Comparison of ENCODE assay signal across 9 mouse cellular contexts in genomic region chr19:45113791-45114460, GRCm38 (mm10). TPM values are rescaled to one million over a fixed set of nuclear protein-coding genes. Genes with fewer than 3 reads are reported as not detected.
A peak's percentile ranks its signal among the peaks of the same experiment; 100 is the strongest.
DNase-seq lines count a peak whose midpoint lies in the region; ATAC-seq and TF ChIP-seq lines count a peak whose summit lies in the region.
"Had no signal": no experiment of that assay in that cellular context is flagged by ENCODE, and none has a peak within 500 bp of the region (broad histone marks: within the 10 kb centered on the region; RNA-seq: fewer than 3 reads in every experiment).

No protein-coding gene starts in this region.

- ATAC-seq in hindbrain, postnatal 0 days: no peak

- H3K4me1 ChIP-seq in hindbrain, embryonic 10.5 days (replicated peaks): peaks cover 34% of the 10 kb centered on the region
- H3K4me1 ChIP-seq in hindbrain, postnatal 0 days (ENCODE audit: insufficient read depth, low read length): no peaks in the 10 kb centered on the region
- H3K4me1 ChIP-seq in embryonic facial prominence, embryonic 10.5 days: peaks cover 32% of the 10 kb centered on the region

- no peak for TF ChIP-seq CTCF in hindbrain, postnatal 0 days (IDR thresholded peaks at IDR 0.05; ENCODE audit: low read depth)
- TF ChIP-seq CTCF in layer of hippocampus, adult 2 months (conservative IDR thresholded peaks at IDR 0.05): no peak

- peak overlapping the region; percentile 88 for H3K27ac ChIP-seq in hindbrain, embryonic 10.5 days
- H3K27ac ChIP-seq in hindbrain, postnatal 0 days: no peak overlapping the region
- peak overlapping the region; percentile 84 for H3K27ac ChIP-seq in embryonic facial prominence, embryonic 10.5 days (replicated peaks)
- no peak overlapping the region for H3K27ac ChIP-seq in layer of hippocampus, adult 2 months

- peak overlapping the region; percentile 38 for H3K4me3 ChIP-seq in hindbrain, embryonic 10.5 days
- no peak overlapping the region for H3K4me3 ChIP-seq in hindbrain, postnatal 0 days (ENCODE audit: low read length)
- peak overlapping the region; percentile 40 for H3K4me3 ChIP-seq in embryonic facial prominence, embryonic 10.5 days
- H3K4me3 ChIP-seq in layer of hippocampus, adult 2 months: no peak overlapping the region

- no peak overlapping the region for H3K9ac ChIP-seq in hindbrain, postnatal 0 days (replicated peaks; ENCODE audit: low read length)

- H3K4me2 ChIP-seq in hindbrain, postnatal 0 days (ENCODE audit: low read depth, low read length): no peak overlapping the region

- 2% methylated on average over 18 of the region's 18 CpGs for WGBS in hindbrain, embryonic 10.5 days
- WGBS in hindbrain, postnatal 0 days: 4% methylated on average over 18 of the region's 18 CpGs
- WGBS in embryonic facial prominence, embryonic 10.5 days: under 1% methylated on average over 18 of the region's 18 CpGs

- peaks cover 88% of the 10 kb centered on the region for H3K27me3 ChIP-seq in hindbrain, embryonic 10.5 days (ENCODE audit: insufficient read depth, poor library complexity, severe bottlenecking)
- 0 out of 2 replicates have a peak, but pooled peaks cover under 1% of the 10 kb centered on the region for H3K27me3 ChIP-seq in hindbrain, postnatal 0 days (ENCODE audit: insufficient read depth, low read length)
- peaks cover 84% of the 10 kb centered on the region for H3K27me3 ChIP-seq in embryonic facial prominence, embryonic 10.5 days (replicated peaks; ENCODE audit: low read depth, poor library complexity, severe bottlenecking)

- H3K9me3 ChIP-seq in hindbrain, embryonic 10.5 days: no peaks in the 10 kb centered on the region
- H3K9me3 ChIP-seq in hindbrain, postnatal 0 days (ENCODE audit: low read length): no peaks in the 10 kb centered on the region
- H3K9me3 ChIP-seq in embryonic facial prominence, embryonic 10.5 days: no peaks in the 10 kb centered on the region

- no peaks in the 10 kb centered on the region for H3K36me3 ChIP-seq in hindbrain, embryonic 10.5 days
- no peaks in the 10 kb centered on the region for H3K36me3 ChIP-seq in hindbrain, postnatal 0 days (ENCODE audit: insufficient read depth, low read length)
- H3K36me3 ChIP-seq in embryonic facial prominence, embryonic 10.5 days (replicated peaks): no peaks in the 10 kb centered on the region

- DNase-seq in hindbrain, embryonic 10.5 days (ENCODE audit: low spot score): peak; percentile 74
- no peak for DNase-seq in hindbrain, postnatal 0 days (ENCODE audit: low spot score)
- peak; percentile 77 for DNase-seq in embryonic facial prominence, embryonic 10.5 days (ENCODE audit: low spot score)
- peak; percentile 25 to 32 for DNase-seq in kidney, postnatal 36 days
- peak; percentile 22 for DNase-seq in retina, adult 2 months (ENCODE audit: low read depth, low spot score)
- no peak for DNase-seq in urinary bladder, postnatal 25 days (ENCODE audit: low spot score)
- no peak for DNase-seq in layer of hippocampus, adult 2 months (ENCODE audit: low spot score in 2 of 2)
- no peak for DNase-seq in layer of hippocampus, postnatal 36 days
- DNase-seq: gastrocnemius, postnatal 10 days had no signal

RNA-seq across cellular contexts. Expression of gene Tlx1, which starts 36.6 kb away (rescaled TPM):
- polyA plus RNA-seq in hindbrain, embryonic 10.5 days (2016; fragmentation: Nextera tagmentation; extraction: Ambion mirVana): 1.5 and 7.4 TPM in 2 replicates
- 0.61 and 1.2 TPM in 2 replicates for total RNA-seq in hindbrain, postnatal 0 days (2014; rRNA removed)
- polyA plus RNA-seq in hindbrain, postnatal 0 days (2015; fragmentation: Nextera tagmentation; extraction: Ambion mirVana): 0.61 and 0.93 TPM in 2 replicates
- polyA plus RNA-seq in embryonic facial prominence, embryonic 10.5 days (2016; fragmentation: Nextera tagmentation; extraction: Ambion mirVana): 3.1 and 3.3 TPM in 2 replicates
- not detected for total RNA-seq in layer of hippocampus, adult 2 months (2021)
- total RNA-seq in layer of hippocampus, postnatal 36 days (2021): not detected

RNA-seq across cellular contexts. Expression of gene Kazald1, which starts 38.9 kb away (rescaled TPM):
- polyA plus RNA-seq in hindbrain, embryonic 10.5 days (2016; fragmentation: Nextera tagmentation; extraction: Ambion mirVana): 1.3 and 8.9 TPM in 2 replicates
- 1.7 and 2.8 TPM in 2 replicates for total RNA-seq in hindbrain, postnatal 0 days (2014; rRNA removed)
- 2.6 and 3.2 TPM in 2 replicates for polyA plus RNA-seq in hindbrain, postnatal 0 days (2015; fragmentation: Nextera tagmentation; extraction: Ambion mirVana)
- polyA plus RNA-seq in embryonic facial prominence, embryonic 10.5 days (2016; fragmentation: Nextera tagmentation; extraction: Ambion mirVana): 3.7 and 6.7 TPM in 2 replicates
- 1 to 10 TPM; 1.4 to 1.9 TPM for total RNA-seq in layer of hippocampus, adult 2 months (2021)
- total RNA-seq in layer of hippocampus, postnatal 36 days (2021): 1 to 10 TPM; 1.2 to 1.6 TPM

Comparison
In these comparisons a context has a peak if more than half of its experiments do, and no peak if none do; other contexts are left out.
1. DNase-seq: peak in hindbrain, embryonic 10.5 days (single experiment), embryonic facial prominence, embryonic 10.5 days (single experiment), kidney, postnatal 36 days (2 of 2) and retina, adult 2 months (single experiment); none in hindbrain, postnatal 0 days (single experiment), urinary bladder, postnatal 25 days (single experiment), layer of hippocampus, adult 2 months (0 of 2) and layer of hippocampus, postnatal 36 days (0 of 2).
2. H3K27ac ChIP-seq: peak in hindbrain, embryonic 10.5 days (single experiment) and embryonic facial prominence, embryonic 10.5 days (single experiment); none in hindbrain, postnatal 0 days (single experiment) and layer of hippocampus, adult 2 months (single experiment).
3. H3K4me3 ChIP-seq: peak in hindbrain, embryonic 10.5 days (single experiment) and embryonic facial prominence, embryonic 10.5 days (single experiment); none in hindbrain, postnatal 0 days (single experiment) and layer of hippocampus, adult 2 months (single experiment).